Mouse (Mus musculus): ENCODE results near the gene Rbfox1.

Rbfox1 gene

GRCm38 (mm10) chr16:7149106-7149899 is 1264.1 kb downstream of the Rbfox1 start:
- peak; percentile 61 for DNase-seq (ENCODE audit: low spot score)

GRCm38 (mm10) chr16:7150201-7150791 is 1265.1 kb downstream of the Rbfox1 start:
- DNase-seq (ENCODE audit: low spot score): peak; percentile 67

DNA sequence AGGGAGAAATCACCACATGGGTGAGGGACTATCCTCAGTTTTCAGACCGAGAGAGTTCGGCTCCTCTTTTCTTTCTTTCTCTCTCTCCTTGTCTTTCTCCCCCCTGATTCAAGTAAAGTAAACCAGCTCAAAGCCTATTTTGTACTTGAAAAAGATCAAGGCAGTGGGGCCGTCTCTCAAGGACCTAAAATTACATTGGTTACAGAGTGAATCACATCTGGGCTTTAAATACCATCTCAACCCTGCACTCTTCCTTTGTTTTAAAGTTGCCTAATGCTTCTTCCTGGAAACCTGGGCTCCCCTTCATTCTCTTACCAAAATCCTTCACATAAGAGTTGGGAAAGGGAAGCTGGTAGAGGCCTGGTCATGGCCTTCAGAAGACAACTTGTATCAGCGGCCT is 1267.2 kb downstream of the Rbfox1 start:
- DNase-seq (ENCODE audit: low spot score): no peak

DNA sequence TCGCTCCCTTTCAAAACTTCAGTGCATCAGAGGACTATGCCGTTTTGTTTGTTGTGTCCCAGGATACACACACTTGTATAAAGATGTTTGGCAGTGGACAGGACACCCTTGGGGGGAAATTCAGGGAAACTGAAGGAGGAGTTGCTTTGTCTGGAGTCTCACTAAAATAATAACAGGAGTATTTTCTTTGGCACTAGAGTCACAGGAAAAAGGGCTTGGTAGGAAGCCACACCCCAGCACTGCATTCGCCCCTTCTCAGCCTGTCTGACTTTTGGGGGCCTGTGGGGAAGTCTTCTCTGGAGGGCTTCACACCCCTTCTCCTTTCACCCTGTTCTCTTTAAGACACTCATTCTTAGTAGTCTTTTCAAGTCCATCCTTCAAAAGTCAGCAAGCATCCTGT is 1269.5 kb downstream of the Rbfox1 start:
- DNase-seq (ENCODE audit: low spot score): no peak

- DNase-seq (ENCODE audit: low spot score): no peak
Measured at GRCm38 (mm10) chr16:7158856-7159826, 1274.0 kb downstream of the Rbfox1 start.

GRCm38 (mm10) chr16:7159827-7160217 is 1274.7 kb downstream of the Rbfox1 start:
- DNase-seq (ENCODE audit: low spot score): no peak

- DNase-seq (ENCODE audit: low spot score): no peak
Measured at GRCm38 (mm10) chr16:7162168-7162567, 1277.0 kb downstream of the Rbfox1 start.

DNA sequence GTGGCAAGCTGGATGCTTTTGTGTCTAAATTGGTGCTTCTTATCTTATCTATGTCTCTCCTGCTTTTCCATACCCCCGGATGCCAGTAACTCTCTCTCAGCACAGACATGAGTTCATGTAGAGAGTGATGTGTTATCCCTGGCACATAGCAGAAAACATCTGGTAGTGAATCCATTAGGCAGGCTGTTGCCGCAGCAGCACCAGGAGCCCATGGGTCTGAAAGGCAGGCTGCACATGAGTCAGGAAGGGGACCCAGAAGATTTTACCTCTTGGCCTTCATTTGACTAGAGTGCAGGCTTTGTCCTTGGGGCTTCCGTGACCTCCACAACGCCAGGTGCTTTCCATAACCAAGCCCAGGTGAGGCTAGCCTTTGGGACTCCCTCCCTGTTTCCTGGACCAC is 1278.5 kb downstream of the Rbfox1 start:
- DNase-seq (ENCODE audit: low spot score): no peak

- no peak for DNase-seq (ENCODE audit: low spot score)
Measured at GRCm38 (mm10) chr16:7164153-7164737, 1279.1 kb downstream of the Rbfox1 start.

GRCm38 (mm10) chr16:7175960-7176359 is 1290.8 kb downstream of the Rbfox1 start:
- DNase-seq (ENCODE audit: low spot score): no peak

- peak; percentile 55 for DNase-seq (ENCODE audit: low spot score)
Measured at GRCm38 (mm10) chr16:7187788-7188187, 1302.6 kb downstream of the Rbfox1 start.

GRCm38 (mm10) chr16:7193535-7193934 is 1308.4 kb downstream of the Rbfox1 start:
- no peak for DNase-seq (ENCODE audit: low spot score)

DNA sequence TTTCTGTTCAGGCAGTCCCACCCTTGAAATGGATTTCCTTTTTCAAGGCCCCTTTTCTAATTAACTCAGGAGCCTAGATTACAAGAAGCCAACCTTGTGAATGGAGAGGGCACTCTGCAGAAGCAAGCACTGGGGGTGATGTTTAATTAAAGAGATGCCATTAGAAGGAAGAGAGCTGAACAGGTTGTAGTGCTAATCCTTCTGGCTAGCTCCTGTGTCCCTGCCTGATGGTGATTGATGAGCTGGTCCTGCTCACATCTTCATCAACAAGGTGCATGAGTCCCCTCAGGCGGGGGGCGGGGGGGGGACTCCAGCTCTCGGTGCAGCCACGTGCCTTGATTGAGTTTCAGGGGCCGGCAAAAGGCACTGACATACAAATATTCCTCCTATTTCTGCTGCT is 1312.8 kb downstream of the Rbfox1 start:
- no peak for DNase-seq (ENCODE audit: low spot score)

GRCm38 (mm10) chr16:7200239-7200638 is 1315.1 kb downstream of the Rbfox1 start:
- no peak for DNase-seq (ENCODE audit: low spot score)

- peak; percentile 23 for DNase-seq (ENCODE audit: low spot score)
Measured at GRCm38 (mm10) chr16:7201816-7202215, 1316.7 kb downstream of the Rbfox1 start.

DNA sequence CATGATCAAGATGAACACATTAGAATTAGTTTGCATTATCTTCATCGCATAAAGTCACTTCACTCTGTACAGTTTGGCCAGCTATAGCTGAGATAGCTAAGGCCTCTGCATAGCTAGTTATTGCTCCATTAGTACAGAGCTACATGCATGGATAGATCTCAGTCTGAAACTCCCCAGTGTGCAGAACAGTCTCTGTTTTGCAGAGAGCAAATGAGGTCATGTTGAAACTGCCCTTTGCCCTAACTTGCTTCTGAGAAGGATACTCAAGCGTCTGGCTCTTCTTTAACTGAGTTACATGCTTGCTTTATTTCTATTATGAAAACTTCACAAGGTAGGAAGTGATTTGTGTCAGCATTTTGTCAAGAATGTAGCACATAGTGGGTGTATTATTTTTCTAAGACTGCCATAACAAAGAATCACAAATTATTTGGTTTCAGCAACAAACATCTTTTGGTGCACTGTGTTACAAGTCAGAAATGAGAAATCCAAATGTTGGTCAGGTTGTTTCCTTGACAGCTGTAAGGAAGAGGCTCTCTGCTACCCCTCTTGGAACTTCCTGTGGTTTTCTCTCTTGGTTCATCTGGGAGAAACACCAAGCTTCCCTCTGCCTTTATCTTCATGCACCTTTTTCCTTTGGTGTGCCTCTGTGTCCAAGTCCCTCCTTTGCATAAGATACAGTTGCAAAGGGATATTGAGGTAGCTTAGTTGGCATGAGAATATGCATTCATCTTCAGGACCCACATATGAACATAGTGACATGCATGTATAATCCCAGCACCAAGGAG is 1321.2 kb downstream of the Rbfox1 start:
- DNase-seq (ENCODE audit: low spot score): no peak

- DNase-seq (ENCODE audit: low spot score): no peak
Measured at GRCm38 (mm10) chr16:7207599-7207998, 1322.4 kb downstream of the Rbfox1 start.

DNA sequence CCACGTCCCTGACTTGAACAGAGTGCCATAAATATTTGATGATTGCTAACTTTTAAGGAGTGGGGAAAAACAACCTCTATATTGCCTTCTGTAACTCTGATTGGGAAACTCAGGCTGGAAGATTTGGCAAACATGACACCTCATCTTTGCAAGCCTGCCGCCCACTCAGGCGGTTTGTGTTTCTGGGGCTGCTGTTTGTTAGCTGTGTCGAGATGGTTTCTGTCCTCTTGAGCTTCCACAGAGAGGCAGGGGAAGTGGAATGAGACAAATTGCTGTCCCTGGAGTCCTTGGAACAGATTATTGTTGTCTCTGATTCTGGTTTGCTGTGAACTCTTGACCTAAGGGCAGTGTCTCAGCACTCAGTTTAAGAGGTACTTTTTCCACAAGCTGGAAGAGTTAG is 1327.6 kb downstream of the Rbfox1 start:
- DNase-seq (ENCODE audit: low spot score): no peak

- DNase-seq (ENCODE audit: low spot score): no peak
Measured at GRCm38 (mm10) chr16:7223265-7223664, 1338.1 kb downstream of the Rbfox1 start.

GRCm38 (mm10) chr16:7226000-7226399 is 1340.8 kb downstream of the Rbfox1 start:
- DNase-seq (ENCODE audit: low spot score): no peak

GRCm38 (mm10) chr16:7228246-7228645 is 1343.1 kb downstream of the Rbfox1 start:
- DNase-seq (ENCODE audit: low spot score): no peak

Measured in embryo, embryonic 10.5 days (tissue).